Mouse (Mus musculus): Measurements from ENCODE around the gene Rnf103.
"Not testable (repeated sequence)": the region's sequence is repeated elsewhere in the genome, so short reads cannot be mapped to it uniquely, and the experiment has no call there.

The Rnf103 gene

GRCm38 (mm10) chr6:71493675-71494340, at the start of gene Rnf103:
Rnf103 (plus strand) TSS chr6:71493894.
- DNase-seq (ENCODE audit: low spot score in 2 of 2): peak; percentile 91 to 97

DNA sequence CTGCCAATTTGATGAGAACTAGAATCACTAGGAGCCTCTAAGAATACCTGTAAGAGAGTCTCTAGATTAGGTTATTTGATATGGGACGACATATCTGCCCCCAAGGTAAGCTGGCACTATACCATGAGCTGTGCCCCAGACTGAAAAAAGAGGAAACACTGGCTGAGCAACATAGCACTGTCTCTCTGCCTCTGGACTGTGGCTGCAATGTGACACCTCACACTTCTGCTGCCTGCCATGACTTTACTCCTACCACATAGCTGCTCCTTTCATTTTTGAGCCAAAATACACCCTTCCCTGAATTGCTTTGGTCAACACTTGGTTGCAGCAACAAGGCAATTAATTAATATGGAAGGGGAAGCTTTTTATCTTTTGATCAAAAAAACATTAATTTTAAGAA, 48.9 kb upstream of the Rnf103 start:
- no peak for DNase-seq (ENCODE audit: low spot score in 2 of 2)

- no peak for DNase-seq (ENCODE audit: low spot score in 2 of 2)
Observed at GRCm38 (mm10) chr6:71445560-71445959, 48.1 kb upstream of the Rnf103 start.

GRCm38 (mm10) chr6:71452792-71453191, 40.9 kb upstream of the Rnf103 start:
- no peak for DNase-seq (ENCODE audit: low spot score in 2 of 2)

GRCm38 (mm10) chr6:71453983-71454739, 39.5 kb upstream of the Rnf103 start:
- not testable (repeated sequence) for DNase-seq (ENCODE audit: low spot score in 2 of 2)

GRCm38 (mm10) chr6:71457956-71458608, 35.6 kb upstream of the Rnf103 start:
- no peak for DNase-seq (ENCODE audit: low spot score in 2 of 2)

- no peak for DNase-seq (ENCODE audit: low spot score in 2 of 2)
Observed at GRCm38 (mm10) chr6:71465146-71465545, 28.5 kb upstream of the Rnf103 start.

- no peak for DNase-seq (ENCODE audit: low spot score in 2 of 2)
Observed at GRCm38 (mm10) chr6:71467766-71468165, 25.9 kb upstream of the Rnf103 start.

DNA sequence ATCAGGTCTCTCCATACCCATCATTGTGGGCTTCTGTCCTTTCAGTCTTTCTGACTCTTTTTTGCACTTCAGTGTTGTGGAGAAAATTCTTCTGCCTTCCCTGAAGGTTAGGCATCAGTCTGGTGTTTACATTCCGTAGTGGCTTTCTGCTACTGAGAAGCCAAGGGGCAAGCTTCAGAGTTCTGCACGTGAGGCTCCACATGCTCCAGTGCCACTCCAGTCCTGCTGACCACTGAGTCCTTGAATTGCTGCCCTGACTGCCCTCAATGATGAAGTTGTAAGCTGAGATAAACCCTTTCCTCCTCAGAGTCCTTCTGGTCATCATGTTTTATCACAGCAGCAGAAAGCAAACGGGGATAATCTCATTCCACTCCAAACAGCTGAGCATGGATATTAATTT, 24.4 kb upstream of the Rnf103 start:
- no peak for DNase-seq (ENCODE audit: low spot score in 2 of 2)

DNA sequence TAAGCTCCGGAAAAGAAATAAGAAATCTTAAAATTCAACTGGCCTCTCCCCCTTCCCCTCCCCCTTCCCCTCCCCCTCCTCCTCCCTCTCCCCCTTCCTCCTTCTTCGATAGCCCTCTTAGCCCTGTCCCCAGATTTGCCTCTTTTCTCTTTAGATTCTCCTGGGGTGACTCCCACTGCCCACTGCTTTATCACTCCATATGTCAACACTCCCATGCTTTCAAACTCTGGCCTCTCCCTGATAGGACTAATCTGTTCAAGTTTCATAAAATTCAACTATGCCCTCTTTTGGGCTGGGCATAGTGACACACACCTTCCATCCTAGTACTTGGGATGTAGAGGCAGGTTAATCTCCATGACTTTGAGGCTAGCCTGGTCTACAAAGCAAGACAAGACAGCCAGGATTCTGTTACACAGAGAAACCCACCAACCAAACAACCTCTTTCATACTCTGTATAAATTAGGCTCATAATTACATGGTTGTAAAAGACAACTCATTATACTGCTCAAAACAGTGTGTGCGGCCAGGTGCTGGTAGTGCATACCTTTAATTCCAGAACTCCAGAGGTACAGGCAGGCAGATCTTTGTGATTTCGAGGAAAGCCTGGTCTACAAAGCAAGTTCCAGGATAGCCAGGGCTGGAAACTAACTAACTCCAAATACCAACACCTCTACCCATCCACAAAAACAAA, 21.7 kb upstream of the Rnf103 start:
- no peak for DNase-seq (ENCODE audit: low spot score in 2 of 2)

- no peak for DNase-seq (ENCODE audit: low spot score in 2 of 2)
Observed at GRCm38 (mm10) chr6:71472786-71473185, 20.9 kb upstream of the Rnf103 start.

DNA sequence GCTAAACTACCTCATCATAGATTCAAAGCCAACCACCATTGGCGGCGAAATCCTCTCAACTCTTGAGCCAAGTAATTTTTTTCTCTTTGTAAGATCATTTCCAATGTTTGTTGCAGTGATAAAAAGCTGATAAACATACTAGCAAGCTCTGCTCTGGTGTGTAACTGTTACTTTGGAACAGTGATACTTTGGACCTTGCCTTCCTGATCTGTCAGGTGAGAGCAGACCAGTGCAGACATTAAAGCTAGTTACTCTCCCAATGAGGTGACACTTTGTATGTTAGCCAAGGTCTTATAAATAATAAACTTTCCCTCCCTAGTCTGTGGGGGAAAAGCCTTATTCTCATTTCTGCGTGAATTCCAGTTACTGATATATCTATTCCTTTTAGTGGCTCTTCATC, 18.1 kb upstream of the Rnf103 start:
- DNase-seq (ENCODE audit: low spot score in 2 of 2): no peak

- DNase-seq (ENCODE audit: low spot score in 2 of 2): no peak
Observed at GRCm38 (mm10) chr6:71476783-71477182, 16.9 kb upstream of the Rnf103 start.

DNA sequence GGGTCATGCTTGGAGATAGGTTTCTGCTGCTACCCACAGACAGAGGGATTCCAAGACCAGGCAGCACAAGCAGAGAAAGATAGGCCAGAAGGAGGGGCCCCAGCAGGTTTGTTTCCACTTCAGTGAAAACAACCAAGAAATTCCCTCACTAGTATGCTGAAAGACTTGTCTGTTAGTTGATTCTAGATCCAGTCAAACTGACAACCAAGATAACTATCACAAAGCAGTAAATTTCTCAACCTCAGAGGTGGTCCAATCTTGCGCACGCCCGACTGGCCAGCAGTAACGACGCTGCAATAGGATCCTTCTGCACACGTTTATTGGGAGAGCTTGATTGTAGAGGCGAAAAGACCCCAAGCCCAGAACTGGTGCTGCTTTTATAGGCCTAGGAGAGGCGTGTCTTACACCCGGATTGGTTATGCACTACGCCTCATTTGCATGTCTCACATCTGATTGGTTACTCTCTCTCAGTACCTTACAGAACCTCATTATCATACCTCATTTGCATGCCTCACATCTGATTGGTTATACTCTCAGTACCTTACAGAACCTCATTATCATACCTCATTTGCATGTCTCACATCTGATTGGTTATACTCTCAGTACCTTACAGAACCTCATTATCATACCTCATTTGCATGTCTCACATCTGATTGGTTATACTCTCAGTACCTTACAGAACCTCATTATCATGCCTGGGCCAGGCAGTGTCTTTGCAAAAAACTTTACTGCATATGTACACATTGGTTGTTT, 14.7 kb upstream of the Rnf103 start:
- DNase-seq (ENCODE audit: low spot score in 2 of 2): not testable (repeated sequence)

DNA sequence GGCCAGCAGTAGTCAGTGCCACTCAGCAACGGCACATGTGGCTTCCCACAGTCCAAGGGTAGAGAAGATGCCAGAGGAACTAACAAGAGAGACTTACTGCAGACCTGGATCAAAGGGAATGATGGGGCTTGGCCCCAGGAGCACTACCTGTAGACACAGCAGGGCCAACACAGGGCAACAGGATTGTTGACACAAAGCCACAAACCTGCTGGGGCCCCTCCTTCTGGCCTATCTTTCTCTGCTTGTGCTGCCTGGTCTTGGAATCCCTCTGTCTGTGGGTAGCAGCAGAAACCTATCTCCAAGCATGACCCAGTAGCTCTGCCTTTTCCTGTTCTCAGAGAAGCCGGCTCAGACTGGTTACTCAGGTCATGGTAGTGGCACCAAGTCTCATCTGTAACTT, 14.1 kb upstream of the Rnf103 start:
- not testable (repeated sequence) for DNase-seq (ENCODE audit: low spot score in 2 of 2)

DNA sequence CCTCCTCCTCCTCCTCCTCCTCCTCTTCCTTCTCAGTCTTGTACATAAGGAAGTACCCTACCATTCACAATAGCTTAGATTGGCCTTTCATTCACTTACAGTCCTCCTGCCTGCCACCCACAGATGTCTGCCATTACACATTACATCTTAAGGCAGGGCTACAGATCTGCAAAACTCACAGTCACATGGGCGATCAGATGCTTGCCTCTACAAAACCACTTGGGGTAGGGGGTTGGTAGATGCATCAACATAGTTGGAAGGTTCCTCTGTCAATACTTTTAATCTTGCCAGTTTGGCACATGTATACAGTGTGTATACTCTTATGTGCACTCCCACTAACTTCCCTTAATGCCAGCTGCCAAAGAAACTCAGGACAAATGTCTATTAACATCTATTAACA, 13.6 kb upstream of the Rnf103 start:
- no peak for DNase-seq (ENCODE audit: low spot score in 2 of 2)

- no peak for DNase-seq (ENCODE audit: low spot score in 2 of 2)
Observed at GRCm38 (mm10) chr6:71481136-71481535, 12.6 kb upstream of the Rnf103 start.

- no peak for DNase-seq (ENCODE audit: low spot score in 2 of 2)
Observed at GRCm38 (mm10) chr6:71485246-71485645, 8.4 kb upstream of the Rnf103 start.

GRCm38 (mm10) chr6:71486226-71486625, 7.5 kb upstream of the Rnf103 start:
- no peak for DNase-seq (ENCODE audit: low spot score in 2 of 2)

DNA sequence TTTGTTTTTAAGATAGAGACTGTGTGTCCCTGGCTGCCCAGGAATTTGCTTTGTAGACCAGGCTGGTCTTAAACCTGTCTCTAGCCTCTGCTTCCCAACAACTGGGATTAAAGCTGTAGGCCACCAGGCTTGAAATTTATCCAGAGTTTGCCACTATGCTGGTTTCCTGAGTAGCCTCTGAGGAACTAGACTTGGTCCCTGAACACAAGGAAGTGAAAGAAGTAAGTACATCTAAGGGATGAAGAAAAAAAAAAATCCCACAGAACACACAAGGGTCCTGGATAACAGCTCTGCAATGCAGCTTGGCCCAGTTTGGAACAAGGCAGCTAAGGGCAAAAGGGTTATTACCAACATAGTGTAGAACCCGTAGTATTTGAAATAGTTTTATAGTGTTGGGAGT, 6.8 kb upstream of the Rnf103 start:
- no peak for DNase-seq (ENCODE audit: low spot score in 2 of 2)

GRCm38 (mm10) chr6:71487966-71488365, 5.7 kb upstream of the Rnf103 start:
- no peak for DNase-seq (ENCODE audit: low spot score in 2 of 2)

DNA sequence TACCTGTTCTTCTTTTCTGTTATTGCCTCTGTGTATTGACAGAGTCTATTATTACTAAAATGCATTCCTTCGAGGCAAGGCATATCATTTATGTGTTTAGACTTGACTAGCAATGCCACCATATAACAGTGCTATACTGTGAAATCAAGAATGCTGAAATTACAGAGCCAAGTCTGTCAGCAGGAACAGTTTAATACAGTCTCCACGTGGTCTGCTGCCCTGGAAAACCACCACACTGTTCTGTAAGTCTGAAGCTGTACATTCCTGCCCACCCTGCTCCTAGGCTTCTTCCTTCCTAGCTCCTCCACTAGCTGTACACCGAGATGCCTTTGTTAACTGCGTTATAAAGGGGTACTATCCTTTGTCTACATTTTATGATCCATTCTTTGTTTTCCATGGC, 1.6 kb upstream of the Rnf103 start:
- no peak for DNase-seq (ENCODE audit: low spot score in 2 of 2)

Measured in urinary bladder, postnatal 4 days (tissue).